Mouse (Mus musculus): ENCODE measurements around the gene Srpk2.

DNA sequence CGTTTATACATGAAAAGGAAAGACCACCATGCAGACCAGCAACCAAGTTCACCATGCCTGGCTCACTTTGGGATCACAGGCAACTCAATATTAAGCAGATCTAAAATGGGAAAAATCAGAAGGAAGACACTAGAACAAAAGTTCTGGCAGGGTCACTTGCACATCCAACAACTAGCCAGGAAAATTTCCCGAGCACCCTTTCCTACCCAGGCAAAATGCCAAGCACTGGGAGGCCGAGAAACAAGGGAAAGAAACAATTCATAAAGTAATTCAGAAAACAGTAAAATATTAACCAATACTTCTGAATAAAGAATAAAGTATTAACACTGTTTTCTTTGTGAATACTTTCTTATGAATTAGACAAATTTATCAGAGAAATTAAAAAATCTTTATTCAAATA is 85.2 kb downstream of the Srpk2 start:
- TF ChIP-seq CTCF (conservative IDR thresholded peaks at IDR 0.05; ENCODE audit: low read length) (no peak), POU5F1 (IDR thresholded peaks at IDR 0.05; ENCODE audit: borderline replicate concordance, low read length) (no peak), NANOG (IDR thresholded peaks at IDR 0.05; ENCODE audit: borderline replicate concordance, low read length) (no peak)

Data from E14TG2a.4 (cell line).